Mouse (Mus musculus): ENCODE results near the gene Sart1.
"Not testable (repeated sequence)": the region's sequence is repeated elsewhere in the genome, so short reads cannot be mapped to it uniquely, and the experiment has no call there.

Gene Sart1

DNA sequence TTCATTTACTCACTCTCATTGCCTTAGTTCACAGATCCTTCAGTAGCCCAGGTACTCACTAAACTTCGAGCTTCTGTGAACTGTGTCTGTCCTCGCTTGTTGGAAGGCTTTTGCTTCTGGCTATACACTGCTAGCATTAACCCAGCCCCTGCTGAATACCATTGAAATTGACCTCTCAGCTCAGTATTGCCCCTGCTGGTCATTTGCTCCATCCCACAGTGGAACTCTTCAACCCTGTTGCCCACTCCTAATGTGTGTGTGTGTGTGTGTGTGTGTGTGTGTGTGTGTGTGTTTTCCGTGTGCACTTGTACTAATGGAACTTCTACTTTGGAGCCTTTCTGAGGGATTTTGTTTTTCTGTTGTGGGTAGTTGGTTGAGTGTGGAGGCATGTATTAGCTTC lies 17.6 kb downstream of the Sart1 start:
- no peak for DNase-seq (ENCODE audit: low spot score in 2 of 2)

DNA sequence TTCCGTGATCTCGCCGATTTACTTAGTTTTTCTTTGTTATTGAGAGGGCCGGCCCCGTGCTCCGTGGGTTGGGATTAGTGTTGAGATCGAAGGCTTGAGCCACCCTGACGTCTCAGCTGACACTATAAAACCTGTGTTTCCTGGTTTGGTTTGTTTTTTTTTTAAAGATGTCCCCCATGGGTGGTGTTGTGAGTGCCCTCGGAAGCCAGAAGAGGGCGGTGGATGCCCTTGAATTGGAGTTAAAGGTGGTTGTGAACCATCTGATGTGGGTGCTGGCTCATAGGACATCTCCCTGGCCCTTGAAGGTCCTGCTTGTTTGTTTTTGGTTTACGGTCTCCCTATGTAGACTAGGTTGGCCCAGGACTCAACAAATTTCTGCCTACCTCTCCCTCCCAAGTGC lies 21.0 kb downstream of the Sart1 start:
- no peak for DNase-seq (ENCODE audit: low spot score in 2 of 2)

DNA sequence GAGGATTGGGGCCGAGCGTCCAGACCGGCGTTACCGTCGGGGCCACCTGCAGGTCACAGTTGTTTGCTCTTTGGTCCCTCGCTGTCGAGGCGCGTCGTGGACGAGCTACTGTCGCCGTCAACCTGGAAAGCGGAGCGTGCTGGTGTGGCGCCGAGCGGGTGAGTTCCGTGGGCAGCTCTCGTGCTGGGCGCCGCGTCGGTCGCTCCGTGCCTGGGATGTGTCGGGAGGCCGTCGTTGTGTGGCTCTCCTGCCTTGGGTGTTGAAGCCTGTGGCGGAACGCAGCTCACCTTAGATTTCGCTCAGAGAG lies 21.5 kb downstream of the Sart1 start, which contains the start of gene Banf1:
Gene Banf1, minus strand, starts transcription at position 116 of the 307 bp plus-strand sequence.
- DNase-seq (ENCODE audit: low spot score in 2 of 2) = no peak

DNA sequence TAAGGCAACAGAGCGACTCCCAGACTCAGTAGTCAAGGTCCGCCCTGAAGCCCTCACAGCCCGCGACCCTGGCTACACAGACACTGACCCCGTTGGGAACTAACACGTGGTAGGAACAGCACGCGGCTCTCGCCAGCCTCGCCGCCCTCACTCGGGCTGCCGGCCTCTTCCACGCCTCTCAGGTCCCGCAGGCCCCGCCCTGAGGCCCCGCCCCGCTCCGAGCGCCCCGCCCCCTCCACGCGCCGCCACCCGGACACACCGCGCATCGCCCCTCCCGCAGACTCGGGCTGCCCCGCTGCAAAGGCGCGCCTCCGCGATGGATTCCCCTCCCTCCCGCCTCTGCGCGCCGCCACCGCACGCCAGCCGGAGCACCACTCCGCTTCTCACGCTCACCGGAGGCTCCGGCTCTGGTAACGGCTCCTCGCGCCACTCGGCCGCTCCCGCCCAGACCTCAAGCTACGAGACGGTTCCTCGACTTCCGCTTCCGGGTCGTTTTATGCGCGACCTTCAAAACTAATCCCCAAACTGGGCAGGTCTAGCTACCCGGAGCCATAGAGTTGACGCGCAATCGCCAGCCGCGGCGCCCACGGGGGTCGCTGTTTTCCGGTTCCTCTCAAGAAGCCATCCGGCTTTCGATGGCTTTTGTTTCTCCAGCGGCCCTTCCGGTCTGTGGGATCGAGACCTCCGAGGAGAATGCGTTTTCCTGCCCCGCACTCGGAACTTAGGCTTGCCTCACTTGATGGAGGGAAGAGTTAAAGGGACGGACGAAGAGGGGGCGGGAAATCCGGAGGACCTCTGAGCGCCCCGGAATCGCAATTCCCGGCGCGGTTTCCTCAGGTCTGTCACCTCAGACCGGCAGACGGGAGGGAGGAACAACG lies 22.1 kb downstream of the Sart1 start, which contains the start of gene Eif1ad:
Gene Eif1ad, plus strand, starts transcription at position 567 of the 878 bp plus-strand sequence.
- peak; percentile 88 to 91 for DNase-seq (ENCODE audit: low spot score in 2 of 2)

DNA sequence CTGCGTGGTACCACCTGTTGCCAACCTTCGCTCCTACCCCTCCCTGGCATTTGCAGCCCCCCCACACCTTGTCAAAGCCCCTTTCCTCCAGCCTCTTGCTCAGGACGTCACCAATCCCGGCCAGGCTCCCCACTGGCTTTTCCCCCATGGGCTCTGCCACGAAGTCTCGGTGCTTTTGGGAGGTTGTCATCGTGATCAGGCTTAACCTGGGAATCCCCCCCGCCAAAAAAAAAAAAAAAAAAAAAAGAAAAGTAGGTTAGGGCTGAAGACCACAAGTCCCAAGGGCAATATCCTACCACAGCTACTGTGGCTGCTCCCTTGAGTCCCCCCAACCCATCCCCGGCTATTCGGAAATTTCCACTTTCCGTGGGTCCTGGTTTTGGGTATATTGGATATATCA lies 22.8 kb downstream of the Sart1 start:
- DNase-seq (ENCODE audit: low spot score in 2 of 2) = no peak

DNA sequence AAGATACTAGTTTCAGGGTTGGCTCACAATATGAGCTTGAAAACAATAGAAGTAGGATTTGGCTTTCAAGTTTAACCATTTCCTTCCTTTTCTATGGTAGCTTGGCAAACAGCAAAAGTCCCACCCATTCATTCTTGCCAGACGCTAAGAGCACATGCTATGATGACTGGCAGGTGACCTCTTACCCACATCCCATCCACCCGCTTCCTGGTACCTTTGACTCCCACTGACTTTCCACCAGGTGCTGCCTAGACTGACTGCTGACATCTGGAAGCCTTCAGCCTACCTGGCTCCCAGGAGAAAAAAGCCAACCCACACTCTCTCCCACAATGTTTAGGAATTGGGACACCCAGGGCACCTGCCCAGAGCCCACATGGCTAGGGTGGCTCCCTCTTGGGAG lies 24.4 kb downstream of the Sart1 start:
- DNase-seq (ENCODE audit: low spot score in 2 of 2) = no peak

DNA sequence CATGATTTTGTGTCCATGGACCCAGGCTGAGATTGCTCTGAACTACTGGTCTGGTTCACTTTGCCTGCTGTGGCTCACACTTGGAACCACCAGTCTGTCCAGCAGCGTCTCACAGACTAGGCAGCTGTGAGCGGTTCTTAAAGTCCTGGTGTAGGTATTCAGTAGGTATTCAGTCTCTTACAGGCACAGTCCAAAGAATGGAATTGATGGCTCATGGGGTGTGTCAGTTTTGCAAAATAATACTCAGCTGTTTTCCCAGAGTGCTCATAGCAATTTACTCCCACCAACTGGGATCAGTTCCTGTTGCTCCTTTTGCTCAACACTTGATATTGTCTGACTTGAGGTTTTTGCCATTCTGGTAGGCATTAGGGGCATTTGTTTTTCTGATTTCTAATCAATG lies 26.3 kb downstream of the Sart1 start:
- DNase-seq (ENCODE audit: low spot score in 2 of 2) = no peak

DNA sequence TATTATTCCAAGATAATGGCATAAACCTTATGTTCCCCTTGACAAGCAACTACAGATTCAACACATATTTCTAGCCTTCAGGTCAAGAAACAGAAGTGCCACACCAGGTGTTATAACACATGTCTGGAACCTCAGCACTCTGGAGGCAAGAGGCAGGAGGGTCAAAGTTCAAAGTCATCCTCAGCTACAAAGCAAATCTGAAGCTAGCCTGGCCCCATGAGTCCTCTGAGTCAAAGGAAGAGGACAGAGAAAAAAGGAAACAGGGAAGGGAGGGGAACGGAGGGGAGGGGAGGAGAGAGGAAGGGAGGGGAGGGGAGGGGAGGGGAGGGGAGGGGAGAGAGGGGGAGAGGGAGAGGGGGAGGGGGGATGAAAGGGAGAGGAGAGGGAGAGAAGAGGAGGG lies 32.4 kb downstream of the Sart1 start:
- no peak for DNase-seq (ENCODE audit: low spot score in 2 of 2)

DNA sequence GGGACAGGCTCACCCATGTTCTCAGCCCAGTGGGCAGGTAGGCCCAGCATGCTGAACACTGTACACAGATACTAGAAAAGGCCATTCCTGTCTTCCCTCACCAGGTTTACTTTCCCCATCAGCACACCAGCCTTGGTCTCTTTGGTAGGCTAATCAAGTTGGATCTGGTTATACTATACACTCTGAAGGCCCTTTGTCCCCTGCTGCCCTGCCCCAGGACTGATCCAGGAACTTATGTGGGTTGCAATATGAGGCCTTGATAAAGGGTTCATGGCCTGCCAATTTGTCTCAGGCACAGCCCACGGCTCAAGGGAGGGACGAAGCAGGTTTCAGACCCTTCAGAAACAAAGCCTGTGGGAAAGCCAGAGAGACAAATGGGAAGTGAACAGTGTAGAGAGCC lies 34.9 kb downstream of the Sart1 start:
- no peak for DNase-seq (ENCODE audit: low spot score in 2 of 2)

DNA sequence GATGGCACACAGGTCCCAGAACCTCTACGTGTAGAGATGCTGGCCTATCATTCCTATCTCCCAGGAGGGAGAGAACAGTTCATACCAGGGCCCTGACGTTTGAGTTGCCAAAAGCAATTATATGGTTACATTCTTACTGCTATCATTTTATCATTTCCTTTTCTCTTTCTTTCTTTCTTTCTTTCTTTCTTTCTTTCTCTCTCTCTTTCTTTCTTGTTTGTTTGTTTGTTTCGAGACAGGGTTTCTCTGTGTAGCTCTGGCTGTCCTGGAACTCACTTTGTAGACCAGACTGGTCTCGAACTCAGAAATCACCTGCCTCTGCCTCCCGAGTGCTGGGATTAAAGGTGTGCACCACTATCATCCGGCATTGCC lies 39.0 kb downstream of the Sart1 start, which contains the start of gene Cst6:
Gene Cst6, minus strand, starts transcription at position 73 of the 372 bp plus-strand sequence.
- not testable (repeated sequence) for DNase-seq (ENCODE audit: low spot score in 2 of 2)

DNA sequence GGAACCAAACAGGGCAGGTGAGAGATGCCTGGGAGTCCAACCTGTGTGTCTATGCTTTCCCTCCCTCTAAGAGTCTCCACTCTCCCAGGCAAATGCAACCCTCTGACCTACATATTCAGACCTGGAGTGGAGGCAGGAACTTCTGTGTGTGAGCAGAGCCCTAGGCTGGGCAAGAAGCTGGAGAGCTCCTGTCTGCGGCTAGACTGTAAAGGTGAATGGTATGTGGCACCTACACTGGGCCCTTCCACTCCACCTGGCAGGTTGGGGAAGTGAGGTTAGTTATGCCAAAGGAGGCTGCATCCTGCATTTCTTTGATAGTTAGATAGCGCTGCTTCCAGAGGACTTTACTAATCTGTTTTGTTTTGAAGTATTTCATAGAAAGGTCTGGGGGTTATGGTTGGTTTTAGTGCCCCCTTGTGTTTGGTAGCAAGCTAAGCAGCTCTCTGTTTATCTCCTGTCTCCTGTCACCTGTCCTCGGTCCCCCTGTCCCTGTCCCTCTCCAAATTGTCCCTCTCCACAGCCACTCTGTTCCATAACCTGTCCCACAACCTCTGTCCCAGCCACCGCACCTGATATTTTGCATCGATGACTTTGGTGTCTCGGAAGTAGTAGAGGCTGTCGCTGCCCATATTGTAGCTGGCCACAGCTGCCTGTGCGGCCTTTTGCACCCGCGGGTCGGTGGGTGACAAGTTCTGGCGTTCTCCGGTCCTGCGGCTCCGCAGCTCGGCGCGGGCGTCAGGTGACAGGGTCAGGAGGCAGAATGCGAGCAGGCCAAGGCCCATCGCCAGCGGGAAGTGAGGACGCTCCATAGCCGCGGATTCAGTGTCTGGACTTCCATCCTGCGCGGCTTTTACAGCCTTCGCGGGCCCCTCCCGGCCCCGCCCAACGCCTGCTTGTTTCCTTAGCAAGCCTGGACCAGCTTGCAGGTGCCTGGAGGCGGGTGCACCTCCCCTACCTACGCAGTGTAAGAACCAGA lies 39.7 kb downstream of the Sart1 start:
- DNase-seq (ENCODE audit: low spot score in 2 of 2) = no peak

DNA sequence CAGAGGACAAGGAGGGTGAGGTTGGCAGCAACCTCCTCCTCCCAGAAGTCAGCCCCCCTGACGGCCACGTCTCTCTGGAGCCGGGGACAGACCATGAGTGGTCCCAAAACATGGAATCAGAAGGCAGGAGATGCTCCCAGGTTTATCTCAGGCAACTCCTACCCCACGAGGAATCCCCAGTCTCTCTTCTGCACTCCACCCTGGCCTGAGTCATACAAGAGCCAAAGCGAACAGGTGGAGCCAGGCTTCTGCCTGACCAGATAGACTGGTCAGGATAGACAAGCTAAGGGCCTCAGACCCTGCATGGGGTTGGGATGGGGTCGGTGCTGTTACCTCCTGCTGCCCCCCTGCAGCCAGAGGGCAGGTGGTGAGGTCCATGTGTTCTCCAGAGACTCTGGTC lies 40.4 kb downstream of the Sart1 start:
- no peak for DNase-seq (ENCODE audit: low spot score in 2 of 2)

DNA sequence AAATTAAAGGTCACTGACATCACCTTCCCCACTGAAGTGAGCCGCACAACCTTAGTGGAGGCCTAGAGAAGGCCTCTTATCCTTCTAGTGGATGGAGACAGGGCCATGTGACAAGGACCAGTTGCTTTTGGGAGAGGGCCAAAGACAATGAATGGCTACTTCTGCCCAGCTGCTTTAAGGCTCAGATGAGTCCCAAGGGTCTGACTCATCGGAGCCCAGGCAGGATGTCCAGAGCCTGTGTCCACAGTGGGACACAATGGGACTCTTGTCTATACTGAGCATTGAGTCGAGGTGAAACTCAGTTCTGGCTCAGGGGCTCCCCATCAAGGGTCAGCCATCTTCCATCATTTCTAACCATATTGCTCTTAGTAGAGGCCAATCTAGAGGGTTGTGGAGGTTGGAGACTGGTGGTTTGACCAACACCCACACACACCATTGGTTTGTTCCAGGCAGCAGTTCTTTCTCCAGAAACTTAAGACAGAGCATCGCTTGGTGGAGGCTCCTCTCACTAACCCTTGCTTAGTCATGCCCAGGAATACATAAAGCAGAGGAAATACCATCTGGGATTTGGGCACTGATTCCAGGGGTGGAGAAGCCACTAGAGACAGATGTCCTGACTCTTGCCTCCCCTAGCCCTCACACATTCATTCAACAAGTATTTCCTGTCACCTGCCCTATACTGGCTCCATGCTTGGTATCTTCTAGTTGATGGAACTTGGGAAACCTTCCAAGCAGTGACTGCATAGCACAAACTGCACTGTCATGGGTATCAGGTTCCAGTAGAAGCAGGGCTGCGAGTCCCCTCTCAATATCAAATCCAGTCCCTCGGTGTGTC lies 43.0 kb downstream of the Sart1 start:
- no peak for DNase-seq (ENCODE audit: low spot score in 2 of 2)

DNA sequence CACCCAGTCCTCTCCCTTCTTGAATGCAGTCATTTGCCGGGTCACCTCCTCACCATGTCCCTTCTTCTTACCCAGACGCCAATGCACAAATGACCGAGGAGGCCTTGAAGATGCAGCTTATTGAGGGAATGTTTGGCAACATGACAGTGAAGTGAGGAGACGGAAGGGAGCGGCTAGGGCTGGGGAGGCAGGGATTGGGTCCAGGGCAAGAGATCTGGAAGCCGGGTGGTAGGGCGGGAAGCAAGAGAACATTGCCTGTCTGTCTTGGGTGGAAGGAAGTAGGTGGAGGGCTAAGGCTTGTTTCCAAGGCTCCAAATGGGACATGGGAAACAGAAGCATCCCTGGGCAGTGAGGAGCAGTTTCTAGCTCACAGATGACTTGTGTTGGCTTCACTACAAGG lies 47.1 kb downstream of the Sart1 start:
- no peak for DNase-seq (ENCODE audit: low spot score in 2 of 2)

DNA sequence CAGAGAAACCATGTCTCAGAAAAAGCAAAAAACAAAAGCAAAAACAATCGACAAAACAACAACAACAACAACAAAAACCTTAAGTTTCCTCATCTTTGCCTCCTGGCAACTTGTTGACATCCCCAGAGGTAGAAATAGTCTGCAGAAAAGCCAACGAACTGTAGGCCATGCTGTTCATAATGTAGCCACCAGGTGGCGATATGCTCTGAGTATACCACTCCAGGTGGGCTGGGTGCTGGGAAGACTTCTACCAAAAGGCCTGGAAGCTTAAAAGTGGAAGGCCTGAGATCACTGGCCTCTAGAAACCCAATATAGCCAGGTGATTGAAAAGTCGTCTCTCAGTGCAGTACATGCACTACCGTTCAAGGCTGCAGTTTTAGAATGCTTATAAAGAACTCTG lies 50.5 kb downstream of the Sart1 start:
- peak; percentile 45 to 64 for DNase-seq (ENCODE audit: low spot score in 2 of 2)

DNA sequence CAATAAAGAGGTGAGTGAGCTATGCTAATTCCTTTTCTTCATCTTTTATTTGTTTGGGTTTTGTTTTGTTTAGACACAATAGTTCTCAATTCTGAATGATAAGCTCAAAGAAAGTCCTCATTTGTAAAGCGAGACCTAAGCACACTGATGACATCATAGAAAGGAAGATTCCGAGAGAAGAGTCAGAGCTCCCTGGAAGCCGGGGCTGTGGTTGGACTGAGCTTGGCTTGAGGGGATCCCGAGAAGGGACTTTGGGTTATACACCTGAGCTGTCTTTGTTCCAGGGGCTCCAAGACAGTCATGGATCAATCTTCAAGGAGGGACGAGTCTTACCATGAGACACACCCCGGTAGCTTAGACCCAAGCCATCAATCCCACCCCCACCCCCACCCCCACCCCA lies 53.1 kb downstream of the Sart1 start, which contains the start of gene Catsper1:
Gene Catsper1, plus strand, starts transcription at position 301 of the 400 bp plus-strand sequence.
- no peak for DNase-seq (ENCODE audit: low spot score in 2 of 2)

DNA sequence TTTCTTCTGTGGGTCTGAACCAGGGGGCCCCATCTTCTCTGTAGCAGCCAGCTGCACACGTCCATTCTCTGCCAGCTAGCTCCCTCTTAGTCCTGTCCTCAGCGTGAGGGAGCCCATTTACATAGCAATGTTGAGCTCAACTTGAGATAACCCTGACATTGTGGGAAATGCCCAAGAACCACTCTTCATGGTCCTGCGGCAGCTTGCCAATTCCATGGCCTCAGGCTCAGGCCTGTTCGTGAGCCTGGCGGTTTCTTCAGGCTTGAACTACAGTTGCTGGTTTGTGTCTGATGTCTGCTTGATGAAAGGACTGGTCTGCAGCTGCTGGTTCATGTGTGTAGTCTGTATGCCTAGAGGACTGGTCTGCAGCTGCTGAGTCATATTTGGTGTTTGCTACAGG lies 53.8 kb downstream of the Sart1 start:
- no peak for DNase-seq (ENCODE audit: low spot score in 2 of 2)

DNA sequence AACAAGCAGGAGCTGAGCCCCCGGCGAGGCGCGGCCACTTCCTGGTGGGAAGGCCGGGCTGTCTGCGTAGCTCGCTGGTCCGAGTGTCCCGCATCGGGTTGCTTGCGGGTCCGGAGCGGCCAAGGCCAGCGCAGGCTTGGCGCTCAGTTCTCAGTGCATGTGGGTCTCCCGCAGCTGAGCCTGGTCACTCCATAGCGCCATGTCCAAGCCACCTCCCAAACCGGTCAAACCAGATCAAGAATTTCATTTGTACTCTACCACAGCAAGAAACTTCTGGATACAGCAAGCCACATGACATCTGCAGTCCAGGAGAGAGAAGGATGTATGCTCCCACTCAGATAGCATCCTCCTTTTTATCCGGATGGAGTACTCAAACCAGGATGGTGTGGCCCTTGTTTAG lies 60.5 kb downstream of the Sart1 start:
- DNase-seq (ENCODE audit: low spot score in 2 of 2) = no peak
